Mouse (Mus musculus) hindbrain, embryonic 12.5 days (tissue): Measurements from ENCODE around the gene Mrps7. TPM values are rescaled to one million over a fixed set of nuclear protein-coding genes. Genes with fewer than 3 reads are reported as not detected.

Experiments
- ATAC-seq: fragments of 200-750 bp; cut with Nextera tagmentation; 2 replicates; pipeline ENCODE4 v1.8.0; 2017; ENCODE audit warnings: moderate TSS enrichment; ENCODE audit not compliant: low FRiP score
- H3K27ac ChIP-seq: fragments of 300-500 bp; sonication (generic); 2 replicates; pipeline ENCODE4 v1.5.1; 2016; ENCODE audit warnings: mild to moderate bottlenecking
- H3K27me3 ChIP-seq: fragments of 300-500 bp; sonication (generic); 2 replicates; pipeline ENCODE4 v1.6.1; 2016; ENCODE audit warnings: mild to moderate bottlenecking
- H3K36me3 ChIP-seq: fragments of 300-500 bp; sonication (generic); 2 replicates; pipeline ENCODE4 v1.6.1; 2016; ENCODE audit warnings: mild to moderate bottlenecking
- H3K4me1 ChIP-seq: fragments of 300-500 bp; sonication (generic); 2 replicates; pipeline ENCODE4 v1.6.1; 2016
- H3K4me2 ChIP-seq: fragments of 300-500 bp; sonication (generic); replicated peaks from 2 replicates; pipeline ENCODE4 v1.6.1; 2016; ENCODE audit warnings: mild to moderate bottlenecking
- H3K4me3 ChIP-seq: fragments of 300-500 bp; sonication (generic); 2 replicates; pipeline ENCODE4 v1.5.1; 2016; ENCODE audit warnings: mild to moderate bottlenecking
- H3K9ac ChIP-seq: fragments of 300-500 bp; sonication (generic); 2 replicates; pipeline ENCODE4 v1.6.1; 2016; ENCODE audit warnings: mild to moderate bottlenecking, moderate library complexity
- H3K9me3 ChIP-seq: fragments of 300-500 bp; sonication (generic); replicated peaks from 2 replicates; pipeline ENCODE4 v1.6.1; 2016; ENCODE audit warnings: mild to moderate bottlenecking
- WGBS: fragments of 180-500 bp; shearing (Covaris S2); methylation state at CpG from one replicate; pipeline ENCODE4 v1.1.7; 2016; 5-methylcytosine and 5-hydroxymethylcytosine counted together
- polyA plus RNA-seq: library from polyadenylated mRNA; unstranded; fragments of >200 nt; fragmentation: Nextera tagmentation; extraction: Ambion mirVana; gene quantifications from 2 replicates; pipeline ENCODE4 v1.2.1, GENCODE M21; 2016

Gene Mrps7
- polyA plus RNA-seq, 1 experiment from 2014 or later: 86.6 TPM

DNA sequence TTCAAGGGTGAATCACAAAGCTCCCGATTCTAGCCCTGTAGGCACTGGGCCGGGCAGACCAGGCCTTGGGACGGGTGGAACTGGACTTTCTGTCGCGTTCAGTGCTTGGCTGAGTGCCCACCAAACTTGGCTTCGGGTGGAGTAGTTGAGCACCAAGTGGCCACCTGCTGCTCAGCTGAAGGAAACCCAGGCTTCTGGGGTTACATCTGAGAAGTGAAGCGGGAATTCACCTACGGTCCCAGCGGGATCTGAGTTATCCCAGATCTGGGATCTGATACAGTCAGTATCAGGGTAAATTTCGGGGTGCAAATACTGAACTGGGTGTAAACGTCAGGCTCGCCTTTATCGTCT is 8.3 kb downstream of the Mrps7 start:
- Histone ChIP-seq H3K9ac (peak overlapping the region; percentile 68; the same call in 1 of the 2 replicates), H3K27ac (peak overlapping the region; percentile 19; the same call in 1 of the 2 replicates), H3K4me1 (peaks cover 20% of the 10 kb centered on the region), H3K36me3 (peaks cover 47% of the 10 kb centered on the region), H3K4me2 (peak overlapping the region; percentile 89), H3K4me3 (peak overlapping the region; percentile 57), H3K9me3 (no peaks in the 10 kb centered on the region), H3K27me3 (peaks cover 7% of the 10 kb centered on the region)
- ATAC-seq: peak; percentile 20
- 2% methylated on average over 13 of the region's 13 CpGs for WGBS

DNA sequence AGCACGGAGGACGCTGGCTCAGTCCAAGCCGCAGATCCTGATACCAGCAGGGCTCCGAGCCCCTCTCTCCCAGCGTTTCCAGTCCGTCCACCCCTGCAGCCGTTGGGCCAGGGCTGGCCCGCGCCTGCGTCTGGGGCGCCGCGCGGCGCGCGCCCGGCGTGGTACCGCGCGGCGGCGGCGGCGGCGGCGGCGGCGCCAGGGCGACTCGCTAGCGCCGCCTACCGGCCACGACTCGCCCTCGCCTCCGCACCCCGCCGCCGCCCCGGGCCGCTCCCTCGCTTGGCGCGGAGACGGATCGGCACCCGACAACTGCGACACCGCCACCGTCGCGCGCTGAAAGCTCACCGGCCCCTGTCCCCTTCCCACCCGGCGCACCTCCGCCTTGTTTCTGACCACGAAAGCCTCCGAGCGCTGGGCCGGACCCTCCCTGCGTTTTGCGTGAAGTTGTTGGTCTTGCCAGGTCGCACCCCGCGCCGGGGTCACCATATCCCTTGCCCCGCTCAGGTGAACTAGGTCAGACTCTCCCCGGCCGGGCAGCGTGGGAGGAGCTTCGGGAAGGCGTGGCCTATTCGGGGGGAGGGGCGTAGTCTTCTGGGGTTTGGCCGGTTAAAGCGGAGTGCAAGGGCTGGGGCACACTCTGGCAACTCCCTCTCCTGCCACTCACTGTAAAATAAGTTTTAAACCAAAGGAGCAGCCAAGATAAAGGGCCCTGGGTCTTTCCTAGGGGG is 8.8 kb downstream of the Mrps7 start, which contains the start of gene Mif4gd:
Gene Mif4gd (minus strand): TSS at position 560 of the 728 bp plus-strand sequence.
- Histone ChIP-seq H3K9ac (peak within 1 kb of the TSS; percentile 68), H3K27me3 (peaks cover 7% of the 10 kb centered on the region), H3K9me3 (no peaks in the 10 kb centered on the region), H3K4me2 (peak within 1 kb of the TSS; percentile 89), H3K27ac (peak within 1 kb of the TSS; percentile 71), H3K36me3 (peaks cover 46% of the 10 kb centered on the region), H3K4me1 (peaks cover 20% of the 10 kb centered on the region), H3K4me3 (peak within 1 kb of the TSS; percentile 57)
- peak; percentile 85 for ATAC-seq
- WGBS: 1% methylated on average over 64 of the region's 80 CpGs

DNA sequence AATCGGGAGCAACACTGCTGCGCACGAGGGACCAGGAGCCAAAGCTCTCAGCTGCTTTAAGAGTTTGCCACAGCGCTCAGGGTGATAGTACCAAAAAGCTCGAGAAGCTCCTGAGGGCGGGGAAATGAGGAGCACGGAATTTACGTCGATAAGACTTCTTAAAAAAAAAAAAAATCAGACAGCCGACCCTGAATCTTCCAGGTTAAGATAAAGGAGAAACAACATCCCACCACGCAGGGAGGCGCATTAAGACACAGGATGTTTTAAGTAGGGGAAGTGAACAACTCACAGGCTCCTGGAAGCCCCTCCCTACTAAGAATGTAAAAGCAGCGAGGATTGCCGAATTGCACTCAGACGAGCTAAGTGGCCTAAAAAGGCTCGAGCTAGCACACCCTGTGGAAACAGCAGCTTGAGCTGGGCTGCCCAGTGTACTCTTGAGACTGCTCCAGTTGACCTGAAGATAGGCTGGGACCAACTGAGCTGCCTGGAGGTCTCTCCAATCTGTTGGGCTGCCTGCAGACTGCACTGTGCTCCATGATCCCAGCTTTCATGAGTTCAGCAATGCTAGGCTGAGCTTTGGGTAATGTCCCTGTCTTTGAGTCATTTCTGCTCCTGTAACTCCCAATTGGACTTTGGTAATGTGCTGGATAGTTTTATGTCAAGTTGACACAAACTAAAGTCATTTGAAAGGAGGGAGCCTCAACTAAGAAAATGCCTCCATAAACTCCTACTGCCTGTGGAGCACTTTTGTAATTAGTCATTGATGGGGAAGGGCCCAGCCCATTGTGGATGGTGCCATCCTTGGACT is 9.6 kb downstream of the Mrps7 start:
- Histone ChIP-seq H3K36me3 (peaks cover 39% of the 10 kb centered on the region), H3K27ac (0 out of 2 replicates have a peak overlapping the region, but pooled peaks have one; percentile 71), H3K27me3 (peaks cover 7% of the 10 kb centered on the region), H3K4me3 (peak overlapping the region; percentile 57), H3K9me3 (no peaks in the 10 kb centered on the region), H3K9ac (peak overlapping the region; percentile 68), H3K4me1 (peaks cover 20% of the 10 kb centered on the region), H3K4me2 (peak overlapping the region; percentile 89)
- ATAC-seq: no peak
- under 1% methylated on average over 16 of the region's 16 CpGs for WGBS

DNA sequence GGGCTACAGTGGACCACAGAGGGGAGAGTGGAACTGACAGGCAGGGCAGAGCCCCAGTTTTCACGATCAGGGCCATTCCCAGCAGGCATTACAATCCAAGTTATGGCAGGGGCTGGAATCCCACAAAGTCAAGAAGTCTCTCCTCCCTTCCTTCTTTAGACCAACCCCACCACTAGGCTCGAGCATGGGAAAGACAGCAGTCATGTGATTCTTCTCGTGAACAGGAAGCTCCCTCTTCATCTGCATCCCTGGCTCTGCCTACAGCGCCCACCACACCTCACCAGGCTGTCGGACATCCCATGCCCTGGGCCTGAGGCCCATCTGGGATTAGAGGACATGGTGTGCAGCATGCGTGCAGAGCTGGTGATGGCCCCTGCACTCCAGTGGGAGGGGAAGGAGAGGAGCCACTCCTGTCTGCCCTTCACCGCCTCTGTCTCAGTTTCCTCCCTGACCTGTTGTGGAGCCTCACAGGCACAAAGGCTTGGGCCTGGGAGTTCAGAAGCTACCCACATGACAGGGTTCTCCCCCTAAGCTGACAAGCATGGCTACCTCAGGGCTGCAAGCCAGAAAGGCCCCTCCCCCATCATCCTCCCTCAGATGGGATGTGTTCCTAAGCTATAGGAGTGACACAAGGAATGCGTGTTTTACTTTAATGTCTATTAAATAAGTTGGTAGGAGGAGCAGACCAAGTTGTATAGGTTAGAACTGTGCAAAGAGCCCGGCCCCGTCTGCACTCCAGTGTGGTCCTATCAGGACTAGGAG is 10.8 kb downstream of the Mrps7 start:
- Histone ChIP-seq H3K36me3 (peaks cover 36% of the 10 kb centered on the region), H3K9ac (no peak overlapping the region), H3K27me3 (peaks cover 7% of the 10 kb centered on the region), H3K4me2 (no peak overlapping the region), H3K4me3 (no peak overlapping the region), H3K9me3 (no peaks in the 10 kb centered on the region), H3K27ac (no peak overlapping the region), H3K4me1 (peaks cover 20% of the 10 kb centered on the region)
- no peak for ATAC-seq
- 82% methylated on average over 10 of the region's 10 CpGs for WGBS

DNA sequence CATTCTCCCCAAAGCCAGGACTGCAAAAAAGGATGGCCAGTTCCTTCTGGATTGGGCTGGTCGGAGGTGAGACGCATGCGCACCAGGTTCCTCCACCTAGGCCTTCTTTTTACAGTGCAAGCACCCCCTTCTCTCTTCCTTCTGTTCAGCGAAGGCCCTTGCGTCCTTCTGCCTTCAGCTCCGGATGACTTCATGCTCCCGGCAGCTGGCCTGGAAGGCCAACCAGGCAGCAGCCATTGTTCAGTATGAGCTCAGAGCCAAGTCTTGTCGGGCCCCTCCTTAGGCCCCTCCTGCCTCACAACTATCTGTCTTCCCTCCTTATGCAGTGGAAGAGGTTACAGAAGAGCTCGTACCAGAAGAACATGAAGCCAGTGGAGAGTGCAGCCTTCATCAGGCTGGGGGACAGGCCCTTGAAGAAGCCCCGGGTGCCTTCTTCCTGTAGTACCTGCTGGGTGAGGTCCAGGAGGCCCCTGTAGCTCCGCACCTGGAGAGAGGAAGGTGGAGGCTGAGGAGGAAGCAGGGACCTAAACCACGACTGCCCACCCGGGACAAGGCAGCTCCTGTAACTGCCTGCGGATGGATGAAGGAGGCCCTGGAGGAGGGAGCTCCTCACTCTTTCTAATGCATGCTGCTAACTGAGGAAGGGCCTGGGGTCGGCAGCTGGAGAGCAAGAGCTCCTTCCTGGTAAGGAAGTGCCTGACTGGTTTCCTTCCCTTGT is 11.5 kb downstream of the Mrps7 start:
- H3K36me3 ChIP-seq: peaks cover 40% of the 10 kb centered on the region
- H3K27ac ChIP-seq: no peak overlapping the region

DNA sequence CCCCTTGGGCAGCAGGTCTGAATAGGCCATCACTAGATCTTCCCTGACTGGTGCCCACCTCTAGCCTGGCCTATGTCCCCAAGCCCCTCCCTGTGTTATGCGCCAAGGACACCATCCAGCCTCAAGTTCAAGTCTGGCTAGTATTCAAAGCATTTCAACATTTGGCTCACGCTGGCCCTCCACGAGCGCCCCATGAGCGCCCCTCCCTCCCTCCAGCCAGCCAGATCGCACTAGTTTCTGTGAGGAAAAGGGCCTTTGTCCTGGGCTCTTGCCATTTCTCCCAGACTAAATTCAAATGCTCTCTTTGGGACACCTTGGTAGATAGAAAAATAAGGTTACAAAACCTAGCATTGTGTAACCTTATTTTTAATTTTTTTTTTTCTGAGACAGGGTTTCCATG is 12.2 kb downstream of the Mrps7 start:
- H3K36me3 ChIP-seq: peaks cover 46% of the 10 kb centered on the region
- 94% methylated on average over 6 of the region's 6 CpGs for WGBS
- peaks cover 7% of the 10 kb centered on the region for H3K27me3 ChIP-seq
- no peak overlapping the region for H3K9ac ChIP-seq
- H3K4me1 ChIP-seq: peaks cover 20% of the 10 kb centered on the region
- H3K4me2 ChIP-seq: no peak overlapping the region
- H3K27ac ChIP-seq: no peak overlapping the region
- ATAC-seq: no peak
- H3K4me3 ChIP-seq: no peak overlapping the region
- H3K9me3 ChIP-seq: no peaks in the 10 kb centered on the region

More for the DNA sequence above, 11.5 kb downstream of the Mrps7 start:
- Histone ChIP-seq H3K4me3 (no peak overlapping the region), H3K9ac (no peak overlapping the region), H3K4me1 (peaks cover 20% of the 10 kb centered on the region), H3K4me2 (no peak overlapping the region), H3K9me3 (no peaks in the 10 kb centered on the region), H3K27me3 (peaks cover 7% of the 10 kb centered on the region)
- 86% methylated on average over 15 of the region's 15 CpGs for WGBS
- no peak for ATAC-seq

DNA sequence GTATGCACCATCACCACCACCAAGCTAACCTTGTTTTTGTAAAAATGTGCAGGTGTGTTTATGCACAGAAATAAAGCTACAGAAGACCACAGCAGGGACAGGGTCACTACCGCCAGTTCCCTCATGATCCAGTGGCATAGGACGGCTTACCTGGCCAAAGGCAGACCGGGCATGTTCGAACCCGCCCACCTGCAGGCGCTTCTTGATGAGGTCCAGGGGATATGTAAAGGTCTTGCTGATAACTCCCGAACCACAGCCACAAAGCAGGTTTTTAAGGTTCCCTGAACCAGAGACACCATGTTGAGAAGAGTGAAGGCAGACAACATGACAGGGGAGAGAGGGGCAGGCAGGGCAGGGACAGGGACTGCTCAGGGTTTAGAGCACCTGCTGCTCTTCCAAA is 12.6 kb downstream of the Mrps7 start:
- no peak for ATAC-seq
- no peak overlapping the region for H3K9ac ChIP-seq
- WGBS: 92% methylated on average over 7 of the region's 7 CpGs
- no peak overlapping the region for H3K27ac ChIP-seq
- peaks cover 19% of the 10 kb centered on the region for H3K4me1 ChIP-seq
- peaks cover 3% of the 10 kb centered on the region for H3K27me3 ChIP-seq
- no peaks in the 10 kb centered on the region for H3K9me3 ChIP-seq
- no peak overlapping the region for H3K4me2 ChIP-seq
- no peak overlapping the region for H3K4me3 ChIP-seq
- peaks cover 49% of the 10 kb centered on the region for H3K36me3 ChIP-seq

DNA sequence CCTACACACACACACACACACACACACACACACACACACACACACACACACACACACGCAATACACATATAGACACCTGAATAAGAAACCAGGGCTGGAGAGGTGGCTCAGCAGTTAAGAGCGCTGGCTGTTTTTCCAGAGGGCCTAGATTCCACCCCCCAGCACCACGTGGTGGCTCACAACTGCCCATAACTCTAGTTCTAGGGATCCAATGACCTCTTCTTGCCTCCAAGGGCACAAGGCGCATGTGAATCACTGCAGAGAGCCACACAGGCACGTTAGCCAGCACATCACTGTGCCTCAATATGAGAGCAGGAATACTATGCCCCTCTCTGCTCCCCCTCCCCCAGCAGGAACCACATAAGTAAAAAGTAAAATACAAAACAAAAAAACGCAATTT is 13.2 kb downstream of the Mrps7 start:
- peaks cover 51% of the 10 kb centered on the region for H3K36me3 ChIP-seq
- H3K27ac ChIP-seq: no peak overlapping the region
- 86% methylated on average over 6 of the region's 6 CpGs for WGBS
- no peak overlapping the region for H3K4me3 ChIP-seq
- H3K4me1 ChIP-seq: peaks cover 14% of the 10 kb centered on the region
- no peak overlapping the region for H3K9ac ChIP-seq
- no peak overlapping the region for H3K4me2 ChIP-seq
- H3K27me3 ChIP-seq: peaks cover 3% of the 10 kb centered on the region; the same call in 1 of the 2 replicates
- no peak for ATAC-seq
- no peaks in the 10 kb centered on the region for H3K9me3 ChIP-seq

DNA sequence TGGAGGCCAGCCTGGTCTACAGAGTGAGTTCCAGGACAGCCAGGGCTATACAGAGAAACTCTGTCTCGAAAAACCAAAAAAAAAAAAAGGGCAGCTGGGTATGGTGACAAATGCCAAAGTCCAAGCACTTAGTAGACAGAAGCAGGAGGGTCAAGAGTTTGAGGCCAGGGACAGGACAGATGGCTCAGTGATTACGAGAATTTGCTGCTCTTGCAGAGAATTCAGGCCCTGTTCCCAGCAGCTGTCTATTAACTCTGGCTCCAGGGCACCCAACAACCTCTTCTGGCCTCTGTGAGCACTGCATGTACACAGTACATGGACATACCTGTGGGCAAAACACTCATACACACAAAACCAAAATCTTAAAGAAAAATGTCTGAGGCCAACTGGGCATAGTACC is 14.3 kb downstream of the Mrps7 start:
- H3K9ac ChIP-seq: no peak overlapping the region

DNA sequence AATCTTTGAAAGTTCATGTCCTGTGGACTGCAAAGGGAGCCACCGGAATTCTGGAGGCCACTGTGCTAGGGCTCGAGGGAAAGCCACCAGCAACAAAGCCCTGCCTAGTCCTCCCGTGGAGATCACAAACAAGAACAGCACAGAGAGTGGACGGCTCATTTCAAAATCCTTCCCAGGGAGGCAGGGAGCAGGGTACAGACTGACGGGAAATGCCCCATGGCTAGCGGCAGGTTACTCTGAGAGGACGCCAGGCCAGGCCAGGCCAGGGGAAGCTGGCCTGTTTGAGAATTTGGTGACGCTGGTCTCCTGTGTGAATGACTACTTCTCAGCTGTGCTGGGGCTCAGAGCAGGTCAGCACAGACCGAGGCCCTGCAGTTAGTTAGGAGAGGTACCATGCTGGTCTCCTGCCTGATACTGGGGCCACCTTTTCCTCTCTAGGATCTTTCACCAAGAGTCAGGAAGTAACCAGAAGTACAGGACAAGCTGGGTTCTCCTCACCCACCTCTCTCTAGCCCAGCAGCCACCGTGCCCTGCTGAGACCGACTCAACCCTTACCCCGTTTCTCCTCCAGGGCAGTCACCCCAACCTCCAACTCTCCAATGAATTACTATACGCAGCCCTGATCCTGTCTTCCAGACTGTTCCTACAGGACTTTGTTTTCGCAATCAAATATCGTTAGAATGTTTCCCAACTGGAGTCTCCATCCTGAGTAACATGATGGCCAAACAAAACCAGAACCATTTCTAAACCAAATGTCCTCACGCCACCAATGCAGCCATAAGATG is 15.2 kb downstream of the Mrps7 start:
- no peak for ATAC-seq
- H3K9me3 ChIP-seq: no peaks in the 10 kb centered on the region
- no peak overlapping the region for H3K4me3 ChIP-seq
- no peak overlapping the region for H3K27ac ChIP-seq
- no peak overlapping the region for H3K4me2 ChIP-seq
- H3K4me1 ChIP-seq: 0 out of 2 replicates have a peak, but pooled peaks cover under 1% of the 10 kb centered on the region
- no peak overlapping the region for H3K9ac ChIP-seq
- H3K36me3 ChIP-seq: peaks cover 70% of the 10 kb centered on the region
- no peaks in the 10 kb centered on the region for H3K27me3 ChIP-seq
- WGBS: 88% methylated on average over 16 of the region's 16 CpGs

More for the DNA sequence above, 14.3 kb downstream of the Mrps7 start:
- peaks cover 62% of the 10 kb centered on the region for H3K36me3 ChIP-seq
- H3K4me3 ChIP-seq: no peak overlapping the region
- H3K27me3 ChIP-seq: peaks cover 3% of the 10 kb centered on the region; the same call in 1 of the 2 replicates
- H3K9me3 ChIP-seq: no peaks in the 10 kb centered on the region
- no peak overlapping the region for H3K4me2 ChIP-seq
- ATAC-seq: no peak
- H3K4me1 ChIP-seq: peaks cover 8% of the 10 kb centered on the region
- no peak overlapping the region for H3K27ac ChIP-seq
- 95% methylated on average over 2 of the region's 2 CpGs for WGBS

DNA sequence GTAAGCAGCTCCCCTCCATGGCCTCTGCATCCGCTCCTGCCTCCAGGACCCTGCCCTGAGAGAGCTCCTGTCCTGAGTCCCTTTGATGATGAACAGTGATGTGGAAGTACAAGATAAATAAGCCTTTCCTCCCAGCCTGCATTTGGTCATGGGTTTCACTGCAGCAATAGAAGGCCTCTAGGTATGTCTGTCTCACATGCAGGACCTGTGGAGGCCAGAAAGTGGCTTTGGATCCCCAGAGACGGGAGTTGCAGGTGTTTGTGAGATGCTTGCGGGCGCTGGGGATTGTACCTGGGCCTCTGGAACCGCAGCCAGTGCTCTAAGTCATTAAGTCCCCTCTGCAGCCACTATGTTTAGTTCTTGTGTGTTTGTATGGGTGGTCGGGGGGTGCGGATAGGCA is 16.2 kb downstream of the Mrps7 start:
- no peak for ATAC-seq
- WGBS: 92% methylated on average over 7 of the region's 7 CpGs
- H3K9ac ChIP-seq: no peak overlapping the region
- no peaks in the 10 kb centered on the region for H3K9me3 ChIP-seq
- no peak overlapping the region for H3K4me3 ChIP-seq
- peaks cover 64% of the 10 kb centered on the region for H3K36me3 ChIP-seq
- H3K27me3 ChIP-seq: no peaks in the 10 kb centered on the region
- no peaks in the 10 kb centered on the region for H3K4me1 ChIP-seq
- H3K27ac ChIP-seq: no peak overlapping the region
- H3K4me2 ChIP-seq: no peak overlapping the region
